Mouse (Mus musculus): ENCODE results near the gene Khdc1b.

- TF ChIP-seq CTCF (IDR thresholded peaks at IDR 0.05; ENCODE audit: insufficient read depth, low read depth, low read length) (no peak), POLR2A (IDR thresholded peaks at IDR 0.05; ENCODE audit: insufficient read depth, low read depth, low read length) (no peak)
Measured at GRCm38 (mm10) chr1:21411331-21412196, 28.2 kb downstream of the Khdc1b start.

Data from olfactory bulb, adult 2 months (tissue).